Mouse (Mus musculus) cerebellum, adult 9-10 months (tissue): ENCODE measurements around the gene Ift57.
A peak's percentile ranks its signal among the peaks of the same experiment; 100 is the strongest.

Experiments used
- DNase-seq: peaks from one replicate; pipeline ENCODE4 v3.0.0; 2022

Ift57 gene

GRCm38 (mm10) chr16:49760517-49761203, 61.6 kb downstream of the Ift57 start:
- DNase-seq, result no peak

GRCm38 (mm10) chr16:49761981-49762380, 62.9 kb downstream of the Ift57 start:
- no peak for DNase-seq

- peak; percentile 51 for DNase-seq
Measured at GRCm38 (mm10) chr16:49766326-49766725, 67.3 kb downstream of the Ift57 start.

- DNase-seq, result no peak
Measured at GRCm38 (mm10) chr16:49768491-49769031, 69.5 kb downstream of the Ift57 start.

- no peak for DNase-seq
Measured at GRCm38 (mm10) chr16:49769831-49770261, 70.8 kb downstream of the Ift57 start.

- DNase-seq, result no peak
Measured at GRCm38 (mm10) chr16:49770320-49771189, 71.5 kb downstream of the Ift57 start.

GRCm38 (mm10) chr16:49771609-49772396, 72.8 kb downstream of the Ift57 start:
- no peak for DNase-seq

GRCm38 (mm10) chr16:49772576-49772975, 73.5 kb downstream of the Ift57 start:
- DNase-seq, result no peak

- DNase-seq, result no peak
Measured at GRCm38 (mm10) chr16:49773068-49773467, 74.0 kb downstream of the Ift57 start.

GRCm38 (mm10) chr16:49774059-49775001, 75.3 kb downstream of the Ift57 start:
- no peak for DNase-seq

GRCm38 (mm10) chr16:49775002-49775966, 76.3 kb downstream of the Ift57 start:
- peak; percentile 62 for DNase-seq

GRCm38 (mm10) chr16:49776981-49777380, 77.9 kb downstream of the Ift57 start:
- DNase-seq, result no peak

GRCm38 (mm10) chr16:49781556-49782156, 82.6 kb downstream of the Ift57 start:
- DNase-seq, result no peak

GRCm38 (mm10) chr16:49783369-49783768, 84.3 kb downstream of the Ift57 start:
- peak; percentile 31 for DNase-seq

- no peak for DNase-seq
Measured at GRCm38 (mm10) chr16:49786116-49786515, 87.1 kb downstream of the Ift57 start.

GRCm38 (mm10) chr16:49787714-49788113, 88.7 kb downstream of the Ift57 start:
- no peak for DNase-seq

GRCm38 (mm10) chr16:49790575-49791465, 91.8 kb downstream of the Ift57 start:
- DNase-seq, result no peak

- no peak for DNase-seq
Measured at GRCm38 (mm10) chr16:49792446-49792878, 93.4 kb downstream of the Ift57 start.

GRCm38 (mm10) chr16:49793596-49793995, 94.6 kb downstream of the Ift57 start:
- DNase-seq, result no peak
